Comparison of ENCODE assay signal across 11 mouse cellular contexts in genomic region chr5:37557274-37557815, GRCm38 (mm10).
A peak's percentile ranks its signal among the peaks of the same experiment; 100 is the strongest.
DNase-seq lines count a peak whose midpoint lies in the region; ATAC-seq lines count a peak whose summit lies in the region.
"Had no signal": no experiment of that assay in that cellular context is flagged by ENCODE, and none has a peak within 500 bp of the region (broad histone marks: within the 10 kb centered on the region; RNA-seq: fewer than 3 reads in every experiment).

No protein-coding gene starts in this region.

- no peaks in the 10 kb centered on the region for H3K9me3 ChIP-seq in kidney, embryonic 16.5 days (ENCODE audit: low read length)
- H3K9me3 ChIP-seq in forebrain, embryonic 15.5 days, result no peaks in the 10 kb centered on the region
- no peaks in the 10 kb centered on the region for H3K9me3 ChIP-seq in neural tube, embryonic 14.5 days (ENCODE audit: control insufficient read depth, low read length)
- H3K9me3 ChIP-seq: heart, embryonic 15.5 days; neural tube, embryonic 12.5 days had no signal

- peak; percentile 34 for DNase-seq in adrenal gland, postnatal 10 days
- DNase-seq in adrenal gland, postnatal 25 days, result no peak
- peak; percentile 69 to 71 for DNase-seq in kidney, postnatal 4 days
- DNase-seq in thymus, postnatal 4 days, result no peak
- DNase-seq: cerebellum, adult 8-10 months had no signal

- no peak overlapping the region for H3K4me3 ChIP-seq in kidney, embryonic 16.5 days (ENCODE audit: low read length)
- no peak overlapping the region for H3K4me3 ChIP-seq in forebrain, embryonic 15.5 days
- no peak overlapping the region for H3K4me3 ChIP-seq in neural tube, embryonic 14.5 days (ENCODE audit: low read depth, low read length)
- H3K4me3 ChIP-seq: heart, embryonic 15.5 days; neural tube, embryonic 12.5 days had no signal

- no peak overlapping the region for H3K9ac ChIP-seq in kidney, embryonic 16.5 days (replicated peaks; ENCODE audit: low read length)
- no peak overlapping the region for H3K9ac ChIP-seq in forebrain, embryonic 15.5 days (replicated peaks)
- H3K9ac ChIP-seq in neural tube, embryonic 14.5 days (replicated peaks; ENCODE audit: low read depth, low read length), result no peak overlapping the region
- H3K9ac ChIP-seq: heart, embryonic 15.5 days; neural tube, embryonic 12.5 days had no signal

- ATAC-seq in kidney, embryonic 16.5 days (ENCODE audit: low FRiP score, low TSS enrichment), result no peak
- peak; percentile 83 for ATAC-seq in forebrain, embryonic 15.5 days (replicated peaks)
- 0 out of 2 replicates have a peak, but pooled peaks have one; percentile 21 for ATAC-seq in neural tube, embryonic 14.5 days (ENCODE audit: low read depth)
- ATAC-seq in CD4-positive, CD25-positive, alpha-beta regulatory T cell, adult 4 months, result no peak

- 56% methylated on average over 6 of the region's 6 CpGs for whole genome bisulfite sequencing in kidney, embryonic 16.5 days
- 34% methylated on average over 6 of the region's 6 CpGs for WGBS in forebrain, embryonic 15.5 days
- 57% methylated on average over 6 of the region's 6 CpGs for WGBS in neural tube, embryonic 14.5 days

- H3K27ac ChIP-seq in kidney, embryonic 16.5 days (ENCODE audit: low read length), result no peak overlapping the region
- peak overlapping the region; percentile 37; the same call in 1 of the 2 replicates for H3K27ac ChIP-seq in forebrain, embryonic 15.5 days (replicated peaks)
- no peak overlapping the region for H3K27ac ChIP-seq in neural tube, embryonic 14.5 days (ENCODE audit: low read depth, low read length)
- H3K27ac ChIP-seq: heart, embryonic 15.5 days; neural tube, embryonic 12.5 days had no signal

- H3K36me3 ChIP-seq in kidney, embryonic 16.5 days (ENCODE audit: insufficient read depth, low read length), result no peaks in the 10 kb centered on the region
- no peaks in the 10 kb centered on the region for H3K36me3 ChIP-seq in forebrain, embryonic 15.5 days
- H3K36me3 ChIP-seq in neural tube, embryonic 14.5 days (ENCODE audit: control insufficient read depth, insufficient read depth, low read length), result no peaks in the 10 kb centered on the region
- H3K36me3 ChIP-seq: heart, embryonic 15.5 days; neural tube, embryonic 12.5 days had no signal

- H3K27me3 ChIP-seq in kidney, embryonic 16.5 days (ENCODE audit: insufficient read depth, low read length), result no peaks in the 10 kb centered on the region
- no peaks in the 10 kb centered on the region for H3K27me3 ChIP-seq in forebrain, embryonic 15.5 days
- H3K27me3 ChIP-seq in neural tube, embryonic 14.5 days (ENCODE audit: control insufficient read depth, insufficient read depth, low read length), result no peaks in the 10 kb centered on the region
- H3K27me3 ChIP-seq: heart, embryonic 15.5 days; neural tube, embryonic 12.5 days had no signal

- no peaks in the 10 kb centered on the region for H3K4me1 ChIP-seq in kidney, embryonic 16.5 days (ENCODE audit: insufficient read depth, low read length)
- H3K4me1 ChIP-seq in forebrain, embryonic 15.5 days, result peaks cover 8% of the 10 kb centered on the region
- H3K4me1 ChIP-seq in neural tube, embryonic 14.5 days (ENCODE audit: control insufficient read depth, insufficient read depth, low read length), result no peaks in the 10 kb centered on the region
- H3K4me1 ChIP-seq: heart, embryonic 15.5 days; neural tube, embryonic 12.5 days had no signal

- no peak overlapping the region for H3K4me2 ChIP-seq in kidney, embryonic 16.5 days (replicated peaks; ENCODE audit: low read depth, low read length)
- H3K4me2 ChIP-seq in forebrain, embryonic 15.5 days (replicated peaks), result no peak overlapping the region
- no peak overlapping the region for H3K4me2 ChIP-seq in neural tube, embryonic 14.5 days (ENCODE audit: low read depth, low read length)
- H3K4me2 ChIP-seq: heart, embryonic 15.5 days; neural tube, embryonic 12.5 days had no signal

Comparison
In these comparisons a context has a peak if more than half of its experiments do, and no peak if none do; other contexts are left out.
1. DNase-seq: peak in adrenal gland, postnatal 10 days (single experiment) and kidney, postnatal 4 days (2 of 2); none in adrenal gland, postnatal 25 days (single experiment) and thymus, postnatal 4 days (single experiment).
2. ATAC-seq: peak in forebrain, embryonic 15.5 days (single experiment) and neural tube, embryonic 14.5 days (single experiment); none in kidney, embryonic 16.5 days (single experiment) and CD4-positive, CD25-positive, alpha-beta regulatory T cell, adult 4 months (single experiment).